8 mouse cellular contexts compared by ENCODE assay signal in genomic region chr17:83277948-83278924, GRCm38 (mm10).
DNase-seq lines count a peak whose midpoint lies in the region; ATAC-seq and TF ChIP-seq lines count a peak whose summit lies in the region.

No protein-coding gene starts in this region.

- H3K9ac ChIP-seq in embryonic facial prominence, embryonic 13.5 days = peak overlapping the region; percentile 55
- peak overlapping the region; percentile 59; the same call in 1 of the 2 replicates for H3K9ac ChIP-seq in limb, embryonic 13.5 days
- H3K9ac ChIP-seq in neural tube, embryonic 15.5 days (replicated peaks) = peak overlapping the region; percentile 38; the same call in 1 of the 2 replicates

- TF ChIP-seq CTCF in kidney, adult 2 months (conservative IDR thresholded peaks at IDR 0.05; ENCODE audit: insufficient read depth, insufficient read length, low read depth, low read length) = no peak

- DNase-seq in kidney, adult 2 months = no peak
- DNase-seq in kidney, postnatal 14 days = no peak
- DNase-seq in adrenal gland, postnatal 10 days = no peak
- DNase-seq in adrenal gland, postnatal 36 days = no peak
- no peak for DNase-seq in cerebellum, postnatal 25 days

- ATAC-seq in embryonic facial prominence, embryonic 13.5 days (ENCODE audit: insufficient number of reproducible peaks, insufficient read depth, low FRiP score, low TSS enrichment, low read depth) = no peak
- ATAC-seq in limb, embryonic 13.5 days (ENCODE audit: low FRiP score, low read depth) = no peak
- no peak for ATAC-seq in neural tube, embryonic 15.5 days (ENCODE audit: low FRiP score)

- 77% methylated on average over 14 of the region's 14 CpGs for WGBS in kidney, adult 2 months
- 74% methylated on average over 14 of the region's 14 CpGs for WGBS in embryonic facial prominence, embryonic 13.5 days
- 69% methylated on average over 14 of the region's 14 CpGs for WGBS in limb, embryonic 13.5 days
- whole genome bisulfite sequencing in neural tube, embryonic 15.5 days = 78% methylated on average over 14 of the region's 14 CpGs

- H3K27me3 ChIP-seq in kidney, adult 2 months (replicated peaks; ENCODE audit: control insufficient read depth, insufficient read depth, low read length) = no peaks in the 10 kb centered on the region
- peaks cover 7% of the 10 kb centered on the region for H3K27me3 ChIP-seq in embryonic facial prominence, embryonic 13.5 days
- H3K27me3 ChIP-seq in limb, embryonic 13.5 days = peaks cover 15% of the 10 kb centered on the region
- H3K27me3 ChIP-seq in neural tube, embryonic 15.5 days (replicated peaks) = no peaks in the 10 kb centered on the region

- H3K36me3 ChIP-seq in kidney, adult 2 months (ENCODE audit: control insufficient read depth, insufficient read depth, low read length) = no peaks in the 10 kb centered on the region
- no peaks in the 10 kb centered on the region for H3K36me3 ChIP-seq in embryonic facial prominence, embryonic 13.5 days
- H3K36me3 ChIP-seq in limb, embryonic 13.5 days = no peaks in the 10 kb centered on the region
- H3K36me3 ChIP-seq in neural tube, embryonic 15.5 days = no peaks in the 10 kb centered on the region

- 0 out of 2 replicates have a peak overlapping the region, but pooled peaks have one; percentile 6 for H3K27ac ChIP-seq in kidney, adult 2 months (ENCODE audit: insufficient read depth, low read depth, low read length)
- H3K27ac ChIP-seq in embryonic facial prominence, embryonic 13.5 days = peak overlapping the region; percentile 71
- peak overlapping the region; percentile 72 for H3K27ac ChIP-seq in limb, embryonic 13.5 days
- peak overlapping the region; percentile 60 for H3K27ac ChIP-seq in neural tube, embryonic 15.5 days (replicated peaks)

- no peak overlapping the region for H3K4me3 ChIP-seq in kidney, adult 2 months (ENCODE audit: insufficient read depth, low read depth, low read length)
- no peak overlapping the region for H3K4me3 ChIP-seq in embryonic facial prominence, embryonic 13.5 days
- peak overlapping the region; percentile 15; the same call in 1 of the 2 replicates for H3K4me3 ChIP-seq in limb, embryonic 13.5 days
- peak overlapping the region; percentile 14; the same call in 1 of the 2 replicates for H3K4me3 ChIP-seq in neural tube, embryonic 15.5 days (replicated peaks)

- no peak for TF ChIP-seq POLR2A in kidney, adult 2 months (IDR thresholded peaks at IDR 0.05; ENCODE audit: low read depth, low read length)

- H3K4me1 ChIP-seq in kidney, adult 2 months (ENCODE audit: control insufficient read depth, insufficient read depth, low read length) = no peaks in the 10 kb centered on the region
- H3K4me1 ChIP-seq in embryonic facial prominence, embryonic 13.5 days = peaks cover 38% of the 10 kb centered on the region
- peaks cover 44% of the 10 kb centered on the region for H3K4me1 ChIP-seq in limb, embryonic 13.5 days
- H3K4me1 ChIP-seq in neural tube, embryonic 15.5 days = peaks cover 25% of the 10 kb centered on the region

- H3K9me3 ChIP-seq in embryonic facial prominence, embryonic 13.5 days = no peaks in the 10 kb centered on the region
- H3K9me3 ChIP-seq in limb, embryonic 13.5 days = no peaks in the 10 kb centered on the region
- no peaks in the 10 kb centered on the region for H3K9me3 ChIP-seq in neural tube, embryonic 15.5 days (replicated peaks)

- peak overlapping the region; percentile 73 for H3K4me2 ChIP-seq in embryonic facial prominence, embryonic 13.5 days
- peak overlapping the region; percentile 91 for H3K4me2 ChIP-seq in limb, embryonic 13.5 days (replicated peaks)
- peak overlapping the region; percentile 48 for H3K4me2 ChIP-seq in neural tube, embryonic 15.5 days

Comparison
In these comparisons a context has a peak if more than half of its experiments do, and no peak if none do; other contexts are left out.
1. H3K27ac ChIP-seq: peak in every context shown above with its lines; median percentile 72 in limb, embryonic 13.5 days; 71 in embryonic facial prominence, embryonic 13.5 days; 60 in neural tube, embryonic 15.5 days; 6 in kidney, adult 2 months.
2. H3K4me3 ChIP-seq: peak in limb, embryonic 13.5 days (single experiment) and neural tube, embryonic 15.5 days (single experiment); none in kidney, adult 2 months (single experiment) and embryonic facial prominence, embryonic 13.5 days (single experiment).
3. Peak in every context shown above with its lines, with median percentiles within 50 percentile points of each other: H3K4me2 ChIP-seq and H3K9ac ChIP-seq.